Mouse (Mus musculus) cerebellum, adult 11-12 months (tissue): ENCODE measurements around the gene Dab1.

Experiments used
- DNase-seq: peaks from one replicate; pipeline ENCODE4 v3.0.0; 2022

The Dab1 gene

GRCm38 (mm10) chr4:104532846-104533245, 913.7 kb downstream of the Dab1 start:
- no peak for DNase-seq

- no peak for DNase-seq
Measured at GRCm38 (mm10) chr4:104538420-104538819, 919.3 kb downstream of the Dab1 start.

- no peak for DNase-seq
Measured at GRCm38 (mm10) chr4:104539047-104539446, 919.9 kb downstream of the Dab1 start.

GRCm38 (mm10) chr4:104547091-104547490, 927.9 kb downstream of the Dab1 start:
- no peak for DNase-seq

- no peak for DNase-seq
Measured at GRCm38 (mm10) chr4:104548287-104548686, 929.1 kb downstream of the Dab1 start.

GRCm38 (mm10) chr4:104550581-104551205, 931.5 kb downstream of the Dab1 start:
- DNase-seq, result no peak

GRCm38 (mm10) chr4:104551390-104552070, 932.4 kb downstream of the Dab1 start:
- DNase-seq, result no peak

GRCm38 (mm10) chr4:104555408-104555807, 936.2 kb downstream of the Dab1 start:
- DNase-seq, result no peak

- no peak for DNase-seq
Measured at GRCm38 (mm10) chr4:104563512-104563911, 944.4 kb downstream of the Dab1 start.

- no peak for DNase-seq
Measured at GRCm38 (mm10) chr4:104570523-104570922, 951.4 kb downstream of the Dab1 start.

GRCm38 (mm10) chr4:104572440-104572839, 953.3 kb downstream of the Dab1 start:
- DNase-seq, result no peak

- DNase-seq, result no peak
Measured at GRCm38 (mm10) chr4:104573419-104573818, 954.3 kb downstream of the Dab1 start.

- no peak for DNase-seq
Measured at GRCm38 (mm10) chr4:104578370-104578769, 959.2 kb downstream of the Dab1 start.

GRCm38 (mm10) chr4:104579946-104580544, 960.9 kb downstream of the Dab1 start:
- peak; percentile 37 for DNase-seq

GRCm38 (mm10) chr4:104582726-104583125, 963.6 kb downstream of the Dab1 start:
- no peak for DNase-seq

GRCm38 (mm10) chr4:104587826-104588225, 968.7 kb downstream of the Dab1 start:
- no peak for DNase-seq

- no peak for DNase-seq
Measured at GRCm38 (mm10) chr4:104596936-104597335, 977.8 kb downstream of the Dab1 start.

- no peak for DNase-seq
Measured at GRCm38 (mm10) chr4:104597490-104598465, 978.6 kb downstream of the Dab1 start.

- no peak for DNase-seq
Measured at GRCm38 (mm10) chr4:104602804-104603203, 983.6 kb downstream of the Dab1 start.

- DNase-seq, result no peak
Measured at GRCm38 (mm10) chr4:104604298-104604697, 985.1 kb downstream of the Dab1 start.

GRCm38 (mm10) chr4:104606881-104607280, 987.7 kb downstream of the Dab1 start:
- DNase-seq, result no peak

GRCm38 (mm10) chr4:104607636-104608035, 988.5 kb downstream of the Dab1 start:
- DNase-seq, result no peak

GRCm38 (mm10) chr4:104619452-104619851, 1000.3 kb downstream of the Dab1 start:
- DNase-seq, result no peak
